Mouse (Mus musculus) CH12.LX (cell line): ENCODE measurements around the gene Cdk5. TPM values are rescaled to one million over a fixed set of nuclear protein-coding genes. Genes with fewer than 3 reads are reported as not detected.

Source experiments
- DNase-seq: peaks from one replicate; pipeline ENCODE4 v3.0.0-alpha.2; 2013; ENCODE audit errors: extremely low read depth
- H3K27ac ChIP-seq: 2 replicates; pipeline ENCODE4 v1.5.1; 2012; ENCODE audit warnings: low read depth, mild to moderate bottlenecking, control low read depth, moderate library complexity; ENCODE audit not compliant: insufficient read depth
- H3K27me3 ChIP-seq: replicated peaks from 2 replicates; pipeline ENCODE3; 2012; ENCODE audit warnings: inconsistent platforms
- H3K36me3 ChIP-seq, 2 experiments: replicated peaks in 1 of 2; 2 replicates each; pipeline versions ENCODE3 to v1.6.1; 2012; ENCODE audit warnings: inconsistent platforms in 1 of 2, low read length in 1 of 2, mild to moderate bottlenecking in 1 of 2, mixed read lengths in 1 of 2, moderate library complexity in 1 of 2; ENCODE audit not compliant: control insufficient read depth in 1 of 2, insufficient read depth in 1 of 2
- H3K4me1 ChIP-seq, 2 experiments: 2 replicates each; pipeline ENCODE4 v1.6.1; 2012; ENCODE audit warnings: inconsistent platforms in 1 of 2, moderate library complexity in 1 of 2; ENCODE audit not compliant: insufficient read depth in 2 of 2, control insufficient read depth in 1 of 2
- H3K4me2 ChIP-seq: 2 replicates; pipeline ENCODE4 v1.6.1; 2012; ENCODE audit warnings: low read depth, mild to moderate bottlenecking, control low read depth; ENCODE audit not compliant: poor library complexity, insufficient read depth, severe bottlenecking
- H3K4me3 ChIP-seq, 3 experiments: fragments of 150-350 bp in 1 of 3; sonication (generic) in 1 of 3; replicated peaks in 1 of 3; 2 replicates each; pipeline versions ENCODE3 to v1.5.1; 2011 to 2012; ENCODE audit warnings: low read depth in 2 of 3, low read length in 2 of 3, mild to moderate bottlenecking in 2 of 3, moderate library complexity in 2 of 3, control low read depth in 1 of 3, improper control_type of control experiment in 1 of 3, inconsistent platforms in 1 of 3, mixed read lengths in 1 of 3; ENCODE audit not compliant: poor library complexity in 1 of 3
- H3K79me2 ChIP-seq: replicated peaks from 2 replicates; pipeline ENCODE4 v1.6.1; 2012; ENCODE audit warnings: mild to moderate bottlenecking, moderate library complexity; ENCODE audit not compliant: control insufficient read depth, poor library complexity, insufficient read depth, severe bottlenecking; ENCODE audit errors: extremely low read depth
- H3K9ac ChIP-seq: 2 replicates; pipeline ENCODE4 v1.6.1; 2012; ENCODE audit warnings: low read depth, mild to moderate bottlenecking, control low read depth, moderate library complexity; ENCODE audit not compliant: insufficient read depth
- H3K9me3 ChIP-seq: replicated peaks from 2 replicates; pipeline ENCODE3; 2012; ENCODE audit warnings: low read length, inconsistent platforms, mixed read lengths
- CHD1 ChIP-seq: IDR thresholded peaks from 2 replicates; pipeline ENCODE4 v1.6.1; 2012; ENCODE audit warnings: low read depth, low read length, improper control_type of control experiment, inconsistent platforms
- CTCF ChIP-seq, 2 experiments: IDR thresholded peaks in 1 of 2; conservative IDR thresholded peaks in 1 of 2; 2 replicates each; pipeline ENCODE4 v1.5.1; 2011 to 2012; ENCODE audit warnings: low read depth in 2 of 2, low read length in 2 of 2, improper control_type of control experiment in 1 of 2, inconsistent platforms in 1 of 2, mild to moderate bottlenecking in 1 of 2, moderate library complexity in 1 of 2
- E2F4 ChIP-seq: IDR thresholded peaks from 2 replicates; pipeline ENCODE4 v1.6.1; 2011; ENCODE audit warnings: low read depth, low read length, improper control_type of control experiment; ENCODE audit not compliant: insufficient replicate concordance
- ELF1 ChIP-seq: IDR thresholded peaks from 2 replicates; pipeline ENCODE4 v1.6.1; 2014; ENCODE audit warnings: low read depth, mild to moderate bottlenecking, inconsistent platforms, low read length, improper control_type of control experiment
- EP300 ChIP-seq: IDR thresholded peaks from 2 replicates; pipeline ENCODE4 v1.6.1; 2011; ENCODE audit warnings: low read length, improper control_type of control experiment
- GABPA ChIP-seq: IDR thresholded peaks from 2 replicates; pipeline ENCODE4 v1.6.1; 2012; ENCODE audit warnings: low read depth, low read length, improper control_type of control experiment, inconsistent platforms; ENCODE audit not compliant: insufficient replicate concordance
- HCFC1 ChIP-seq: IDR thresholded peaks from 2 replicates; pipeline ENCODE4 v1.6.1; 2012; ENCODE audit warnings: low read depth, mild to moderate bottlenecking, inconsistent platforms, low read length, improper control_type of control experiment
- IRF4 ChIP-seq: IDR thresholded peaks from 2 replicates; pipeline ENCODE4 v1.6.1; 2014; ENCODE audit warnings: low read depth, mild to moderate bottlenecking, inconsistent platforms, low read length, improper control_type of control experiment
- JUN ChIP-seq: IDR thresholded peaks from 2 replicates; pipeline ENCODE4 v1.6.1; 2011; ENCODE audit warnings: low read depth, mild to moderate bottlenecking, low read length, improper control_type of control experiment, moderate library complexity; ENCODE audit not compliant: insufficient read depth
- KAT2A ChIP-seq: IDR thresholded peaks from 2 replicates; pipeline ENCODE4 v1.6.1; 2012; ENCODE audit warnings: low read length, improper control_type of control experiment, inconsistent platforms; ENCODE audit not compliant: insufficient replicate concordance
- MEF2A ChIP-seq: IDR thresholded peaks from 2 replicates; pipeline ENCODE4 v1.6.1; 2014; ENCODE audit warnings: low read depth, mild to moderate bottlenecking, inconsistent platforms, low read length, improper control_type of control experiment, borderline replicate concordance
- MXI1 ChIP-seq: IDR thresholded peaks from 2 replicates; pipeline ENCODE4 v1.6.1; 2011; ENCODE audit warnings: mild to moderate bottlenecking, low read depth, low read length, improper control_type of control experiment
- NELFE ChIP-seq: IDR thresholded peaks from 2 replicates; pipeline ENCODE4 v1.6.1; 2011; ENCODE audit warnings: low read depth, low read length, improper control_type of control experiment
- NRF1 ChIP-seq: IDR thresholded peaks from 2 replicates; pipeline ENCODE4 v1.6.1; 2014; ENCODE audit warnings: low read depth, mild to moderate bottlenecking, inconsistent platforms, low read length, improper control_type of control experiment, moderate library complexity
- SIN3A ChIP-seq: IDR thresholded peaks from 2 replicates; pipeline ENCODE4 v1.6.1; 2012; ENCODE audit warnings: low read length, improper control_type of control experiment, inconsistent platforms
- UBTF ChIP-seq: IDR thresholded peaks from 2 replicates; pipeline ENCODE4 v1.6.1; 2012; ENCODE audit warnings: low read depth, mild to moderate bottlenecking, inconsistent platforms, low read length, improper control_type of control experiment, moderate library complexity
- ZKSCAN1 ChIP-seq: IDR thresholded peaks from 2 replicates; pipeline ENCODE4 v1.6.1; 2012; ENCODE audit warnings: low read depth, inconsistent platforms, low read length, improper control_type of control experiment, borderline replicate concordance
- ZMIZ1 ChIP-seq: IDR thresholded peaks from 2 replicates; pipeline ENCODE4 v1.6.1; 2012; ENCODE audit warnings: low read depth, mild to moderate bottlenecking, inconsistent platforms, low read length, improper control_type of control experiment
- ZNF384 ChIP-seq: IDR thresholded peaks from 2 replicates; pipeline ENCODE4 v1.6.1; 2012; ENCODE audit warnings: low read depth, low read length, improper control_type of control experiment, inconsistent platforms
- dilution Hi-C: fragments of 300-500 bp; cut with MboI; formaldehyde crosslinking; loops from 2 replicates; pipeline ENCODE4 v1.14.3; 2020; ENCODE audit warnings: low sequenced_read_pairs; ENCODE audit not compliant: extremely low pct_unique_long_range_greater_than_20kb, extremely low pct_ligation_motif_present
- in situ Hi-C: fragments of 300-500 bp; cut with MboI; formaldehyde crosslinking; loops from 3 replicates; pipeline ENCODE4 v1.14.3; 2019; ENCODE audit warnings: low sequenced_read_pairs, low pct_ligation_motif_present, low pct_unique_long_range_greater_than_20kb, mixed read lengths
- polyA plus RNA-seq: library from polyadenylated mRNA; unstranded; fragments of >175 nt; gene quantifications from 2 replicates; pipeline ENCODE4 v1.2.1, GENCODE M21; 2012; ENCODE audit warnings: low read depth; ENCODE audit not compliant: insufficient read length
- total RNA-seq, 2 experiments: library from RNA; depleted of rRNA; stranded (reverse); fragments of 300-350 nt in 1 of 2; fragments of >200 nt in 1 of 2; gene quantifications; 2 replicates each; pipeline ENCODE4 v1.2.3; 2012 to 2014

The Cdk5 gene
- total and polyA plus RNA-seq, 3 experiments, result 7.4 to 26.6 (median 12.1) TPM

- no peak for TF ChIP-seq ZNF384
- peak; percentile 71 for TF ChIP-seq MXI1
- TF ChIP-seq IRF4, result no peak
- TF ChIP-seq NELFE, result peak; percentile 95
- TF ChIP-seq CHD1, result no peak
- no peak for TF ChIP-seq EP300
- peak; percentile 44; the same call in 1 of the 2 replicates for TF ChIP-seq MEF2A
- peak; percentile 95 for TF ChIP-seq ELF1
- TF ChIP-seq NRF1, result peak; percentile 73
Measured at GRCm38 (mm10) chr5:24444746-24445427, 21.6 kb upstream of the Cdk5 start, which contains the start of gene Fastk (continued).

- peaks cover 38 to 51% of the 10 kb centered on the region in 2 experiments for H3K36me3 ChIP-seq
- dilution Hi-C loops, result no loop called here
- no peak for TF ChIP-seq KAT2A
- no peak for TF ChIP-seq SIN3A
- TF ChIP-seq ZKSCAN1, result no peak
- TF ChIP-seq E2F4, result no peak
- no peak for TF ChIP-seq CTCF (conservative IDR thresholded peaks at IDR 0.05 in 1 of 2, IDR thresholded peaks at IDR 0.05 in 1 of 2; ENCODE audit: low read depth in 2 of 2, low read length in 2 of 2)
- no peak for TF ChIP-seq JUN
- no peak for TF ChIP-seq EP300
- no peak for TF ChIP-seq HCFC1
- TF ChIP-seq NELFE, result no peak
- TF ChIP-seq ZMIZ1, result no peak
- no peak for TF ChIP-seq UBTF
- no peak for TF ChIP-seq GABPA
- TF ChIP-seq ELF1, result no peak
- TF ChIP-seq, all 38 proteins: peak for 0
- in situ Hi-C loops, result no loop called here
- peaks cover 9% of the 10 kb centered on the region for H3K79me2 ChIP-seq
- no peak overlapping the region for H3K27ac ChIP-seq
- peak overlapping the region; percentile 64 for H3K9ac ChIP-seq
- peaks cover 24 to 40% of the 10 kb centered on the region in 2 experiments for H3K4me1 ChIP-seq
- H3K27me3 ChIP-seq, result peaks cover 11% of the 10 kb centered on the region
- DNase-seq, result no peak
- peak overlapping the region; percentile 78 to 93 (median 83) for H3K4me3 ChIP-seq
- peak overlapping the region; percentile 69 for H3K4me2 ChIP-seq
- H3K9me3 ChIP-seq, result no peaks in the 10 kb centered on the region
Measured at GRCm38 (mm10) chr5:24443927-24444326, 20.6 kb upstream of the Cdk5 start.
